Mouse (Mus musculus) testis, adult 2 months (tissue): Measurements from ENCODE around the gene Cd63. TPM values are rescaled to one million over a fixed set of nuclear protein-coding genes. Genes with fewer than 3 reads are reported as not detected.
A peak's percentile ranks its signal among the peaks of the same experiment; 100 is the strongest.

Source experiments
- H3K27ac ChIP-seq: fragments of 200-500 bp; 2 replicates; pipeline ENCODE4 v1.5.1; 2012; ENCODE audit warnings: low read depth, low read length; ENCODE audit not compliant: control insufficient read depth, insufficient read depth
- H3K27me3 ChIP-seq: fragments of 200-500 bp; 2 replicates; pipeline ENCODE4 v1.6.1; 2012; ENCODE audit warnings: mild to moderate bottlenecking, low read length, moderate library complexity; ENCODE audit not compliant: control insufficient read depth, insufficient read depth
- H3K36me3 ChIP-seq: fragments of 200-500 bp; 2 replicates; pipeline ENCODE4 v1.6.1; 2012; ENCODE audit warnings: mild to moderate bottlenecking, low read length; ENCODE audit not compliant: control insufficient read depth, insufficient read depth
- H3K4me1 ChIP-seq: fragments of 200-500 bp; 2 replicates; pipeline ENCODE4 v1.6.1; 2012; ENCODE audit warnings: low read length; ENCODE audit not compliant: control insufficient read depth, insufficient read depth
- H3K4me3 ChIP-seq: fragments of 200-500 bp; 2 replicates; pipeline ENCODE4 v1.5.1; 2012; ENCODE audit warnings: low read depth, mild to moderate bottlenecking, low read length, moderate library complexity, mixed read lengths; ENCODE audit not compliant: control insufficient read depth
- CTCF ChIP-seq: fragments of 200-500 bp; IDR thresholded peaks from 2 replicates; pipeline ENCODE4 v1.5.1; 2012; ENCODE audit warnings: low read depth, mild to moderate bottlenecking, inconsistent platforms, low read length, moderate library complexity; ENCODE audit not compliant: control insufficient read depth, insufficient read depth, insufficient replicate concordance
- POLR2A ChIP-seq: fragments of 200-500 bp; IDR thresholded peaks from 2 replicates; pipeline ENCODE4 v1.6.1; 2012; ENCODE audit warnings: low read depth, mild to moderate bottlenecking, inconsistent platforms, low read length, moderate library complexity; ENCODE audit not compliant: control insufficient read depth
- polyA plus RNA-seq: library from polyadenylated mRNA; depleted of rRNA; stranded (reverse); fragments of >200 nt; gene quantifications from 2 replicates; pipeline ENCODE4 v1.2.3, GENCODE M21; 2012

The Cd63 gene
- polyA plus RNA-seq, 1 experiment = 30.9 TPM

- Histone ChIP-seq H3K36me3 (no peaks in the 10 kb centered on the region), H3K27ac (no peak overlapping the region), H3K4me1 (peaks cover 4% of the 10 kb centered on the region), H3K4me3 (no peak overlapping the region), H3K27me3 (0 out of 2 replicates have a peak, but pooled peaks cover under 1% of the 10 kb centered on the region)
- no peak for TF ChIP-seq CTCF
- TF ChIP-seq POLR2A = no peak
Measured at GRCm38 (mm10) chr10:128938974-128939373, 38.2 kb downstream of the Cd63 start.

GRCm38 (mm10) chr10:128940475-128941061 is 39.8 kb downstream of the Cd63 start:
- H3K27ac ChIP-seq = no peak overlapping the region
- no peaks in the 10 kb centered on the region for H3K36me3 ChIP-seq
- TF ChIP-seq CTCF (no peak), POLR2A (no peak)
- no peaks in the 10 kb centered on the region for H3K27me3 ChIP-seq
- no peaks in the 10 kb centered on the region; the same call in 1 of the 2 replicates for H3K4me1 ChIP-seq
- H3K4me3 ChIP-seq = no peak overlapping the region

GRCm38 (mm10) chr10:128945675-128946074 is 44.9 kb downstream of the Cd63 start:
- H3K4me3 ChIP-seq = peak overlapping the region; percentile 79
- H3K27ac ChIP-seq = no peak overlapping the region
- no peaks in the 10 kb centered on the region for H3K36me3 ChIP-seq
- H3K27me3 ChIP-seq = no peaks in the 10 kb centered on the region
- TF ChIP-seq CTCF (peak; percentile 80; the same call in 1 of the 2 replicates), POLR2A (no peak)
- H3K4me1 ChIP-seq = no peaks in the 10 kb centered on the region; the same call in 1 of the 2 replicates

GRCm38 (mm10) chr10:128947496-128947895 is 46.7 kb downstream of the Cd63 start:
- no peak overlapping the region; the same call in 1 of the 2 replicates for H3K4me3 ChIP-seq
- H3K4me1 ChIP-seq = no peaks in the 10 kb centered on the region; the same call in 1 of the 2 replicates
- H3K36me3 ChIP-seq = no peaks in the 10 kb centered on the region
- TF ChIP-seq POLR2A = no peak
- H3K27me3 ChIP-seq = no peaks in the 10 kb centered on the region
- H3K27ac ChIP-seq = 0 out of 2 replicates have a peak overlapping the region, but pooled peaks have one; percentile 37

GRCm38 (mm10) chr10:128950208-128950887 is 49.6 kb downstream of the Cd63 start:
- H3K4me1 ChIP-seq = no peaks in the 10 kb centered on the region; the same call in 1 of the 2 replicates
- H3K27me3 ChIP-seq = no peaks in the 10 kb centered on the region
- H3K36me3 ChIP-seq = no peaks in the 10 kb centered on the region
- H3K4me3 ChIP-seq = peak overlapping the region; percentile 32; the same call in 1 of the 2 replicates
- H3K27ac ChIP-seq = no peak overlapping the region
- TF ChIP-seq CTCF = no peak
- no peak for TF ChIP-seq POLR2A

- Histone ChIP-seq H3K27ac (no peak overlapping the region), H3K4me1 (peaks cover 3% of the 10 kb centered on the region; the same call in 1 of the 2 replicates), H3K4me3 (no peak overlapping the region), H3K36me3 (no peaks in the 10 kb centered on the region), H3K27me3 (no peaks in the 10 kb centered on the region)
- TF ChIP-seq CTCF = no peak
- no peak for TF ChIP-seq POLR2A
Measured at GRCm38 (mm10) chr10:128958340-128958739, 57.6 kb downstream of the Cd63 start.

GRCm38 (mm10) chr10:128960142-128960541 is 59.4 kb downstream of the Cd63 start:
- TF ChIP-seq CTCF (no peak), POLR2A (no peak)

More at GRCm38 (mm10) chr10:128960142-128960541, 59.4 kb downstream of the Cd63 start:
- H3K27ac ChIP-seq = no peak overlapping the region
- no peak overlapping the region for H3K4me3 ChIP-seq
- H3K36me3 ChIP-seq = no peaks in the 10 kb centered on the region
- H3K27me3 ChIP-seq = no peaks in the 10 kb centered on the region
- H3K4me1 ChIP-seq = peaks cover 3% of the 10 kb centered on the region; the same call in 1 of the 2 replicates
